Mouse (Mus musculus): Measurements from ENCODE around the gene Wdr44. TPM values are rescaled to one million over a fixed set of nuclear protein-coding genes. Genes with fewer than 3 reads are reported as not detected.
"Not testable (repeated sequence)": the region's sequence is repeated elsewhere in the genome, so short reads cannot be mapped to it uniquely, and the experiment has no call there.

Gene Wdr44
- total RNA-seq (2015; ENCODE audit: low replicate concordance) (106 and 130 TPM in 2 replicates), total RNA-seq (2017; ENCODE audit: low replicate concordance) (109 and 112 TPM in 2 replicates)

- peak; percentile 97 for ATAC-seq (replicated peaks; ENCODE audit: low FRiP score, poor library complexity, severe bottlenecking)
Observed at GRCm38 (mm10) chrX:23692722-23693442, at the start of gene Wdr44. Gene Wdr44, plus strand, starts transcription at chrX:23693051.

GRCm38 (mm10) chrX:23648371-23648770, 44.5 kb upstream of the Wdr44 start:
- ATAC-seq (replicated peaks; ENCODE audit: low FRiP score, poor library complexity, severe bottlenecking), result no peak

- no peak for ATAC-seq (replicated peaks; ENCODE audit: low FRiP score, poor library complexity, severe bottlenecking)
Observed at GRCm38 (mm10) chrX:23662216-23662615, 30.6 kb upstream of the Wdr44 start.

- ATAC-seq (replicated peaks; ENCODE audit: low FRiP score, poor library complexity, severe bottlenecking), result no peak
Observed at GRCm38 (mm10) chrX:23673193-23673592, 19.7 kb upstream of the Wdr44 start.

- no peak for ATAC-seq (replicated peaks; ENCODE audit: low FRiP score, poor library complexity, severe bottlenecking)
Observed at GRCm38 (mm10) chrX:23675450-23675849, 17.4 kb upstream of the Wdr44 start.

GRCm38 (mm10) chrX:23676583-23676982, 16.3 kb upstream of the Wdr44 start:
- no peak for ATAC-seq (replicated peaks; ENCODE audit: low FRiP score, poor library complexity, severe bottlenecking)

- no peak for ATAC-seq (replicated peaks; ENCODE audit: low FRiP score, poor library complexity, severe bottlenecking)
Observed at GRCm38 (mm10) chrX:23677511-23677910, 15.3 kb upstream of the Wdr44 start.

- peak; percentile 42; the same call in 1 of the 2 replicates for ATAC-seq (replicated peaks; ENCODE audit: low FRiP score, poor library complexity, severe bottlenecking)
Observed at GRCm38 (mm10) chrX:23692336-23692721, 522 bp upstream of the Wdr44 start.

GRCm38 (mm10) chrX:23693443-23694400, 871 bp downstream of the Wdr44 start:
- peak; percentile 67 for ATAC-seq (replicated peaks; ENCODE audit: low FRiP score, poor library complexity, severe bottlenecking)

- no peak for ATAC-seq (replicated peaks; ENCODE audit: low FRiP score, poor library complexity, severe bottlenecking)
Observed at GRCm38 (mm10) chrX:23694588-23694987, 1.7 kb downstream of the Wdr44 start.

- no peak for ATAC-seq (replicated peaks; ENCODE audit: low FRiP score, poor library complexity, severe bottlenecking)
Observed at GRCm38 (mm10) chrX:23695109-23695508, 2.3 kb downstream of the Wdr44 start.

- no peak for ATAC-seq (replicated peaks; ENCODE audit: low FRiP score, poor library complexity, severe bottlenecking)
Observed at GRCm38 (mm10) chrX:23697346-23697745, 4.5 kb downstream of the Wdr44 start.

GRCm38 (mm10) chrX:23699023-23699422, 6.2 kb downstream of the Wdr44 start:
- no peak for ATAC-seq (replicated peaks; ENCODE audit: low FRiP score, poor library complexity, severe bottlenecking)

- ATAC-seq (replicated peaks; ENCODE audit: low FRiP score, poor library complexity, severe bottlenecking), result no peak
Observed at GRCm38 (mm10) chrX:23717247-23717646, 24.4 kb downstream of the Wdr44 start.

GRCm38 (mm10) chrX:23727463-23727862, 34.6 kb downstream of the Wdr44 start:
- ATAC-seq (replicated peaks; ENCODE audit: low FRiP score, poor library complexity, severe bottlenecking), result no peak

- ATAC-seq (replicated peaks; ENCODE audit: low FRiP score, poor library complexity, severe bottlenecking), result no peak
Observed at GRCm38 (mm10) chrX:23754671-23755070, 61.8 kb downstream of the Wdr44 start.

GRCm38 (mm10) chrX:23767849-23768248, 75.0 kb downstream of the Wdr44 start:
- no peak for ATAC-seq (replicated peaks; ENCODE audit: low FRiP score, poor library complexity, severe bottlenecking)

- no peak for ATAC-seq (replicated peaks; ENCODE audit: low FRiP score, poor library complexity, severe bottlenecking)
Observed at GRCm38 (mm10) chrX:23807125-23807524, 114.3 kb downstream of the Wdr44 start.

GRCm38 (mm10) chrX:23810365-23810764, 117.5 kb downstream of the Wdr44 start:
- ATAC-seq (replicated peaks; ENCODE audit: low FRiP score, poor library complexity, severe bottlenecking), result no peak

GRCm38 (mm10) chrX:23813287-23813686, 120.4 kb downstream of the Wdr44 start:
- not testable (repeated sequence) for ATAC-seq (replicated peaks; ENCODE audit: low FRiP score, poor library complexity, severe bottlenecking)

GRCm38 (mm10) chrX:23822885-23823284, 130.0 kb downstream of the Wdr44 start:
- not testable (repeated sequence) for ATAC-seq (replicated peaks; ENCODE audit: low FRiP score, poor library complexity, severe bottlenecking)

All from erythroblast, adult 5-6 weeks (primary cell).